Comparison of ENCODE assay signal across 7 mouse cellular contexts in genomic region chr8:105855248-105856167, GRCm38 (mm10). TPM values are rescaled to one million over a fixed set of nuclear protein-coding genes. Genes with fewer than 3 reads are reported as not detected.
A peak's percentile ranks its signal among the peaks of the same experiment; 100 is the strongest.
DNase-seq lines count a peak whose midpoint lies in the region; ATAC-seq and TF ChIP-seq lines count a peak whose summit lies in the region.

No protein-coding gene starts in this region.

- peak; percentile 21 for ATAC-seq in Patski
- no peak; the same call in 1 of the 2 replicates for ATAC-seq in forebrain, embryonic 15.5 days (replicated peaks)
- peak; percentile 16 for ATAC-seq in hindbrain, embryonic 15.5 days (ENCODE audit: low FRiP score, low read depth)
- ATAC-seq in midbrain, embryonic 12.5 days (ENCODE audit: low FRiP score, low read depth) = peak; percentile 20
- peak; percentile 0; the same call in 1 of the 2 replicates for ATAC-seq in stomach, embryonic 15.5 days (ENCODE audit: insufficient read depth, low FRiP score, low read depth)

- under 1% methylated on average over 71 of the region's 71 CpGs for WGBS in forebrain, embryonic 15.5 days
- under 1% methylated on average over 71 of the region's 71 CpGs for WGBS in hindbrain, embryonic 15.5 days
- under 1% methylated on average over 71 of the region's 71 CpGs for WGBS in midbrain, embryonic 12.5 days
- WGBS in stomach, embryonic 15.5 days = under 1% methylated on average over 71 of the region's 71 CpGs

- DNase-seq in Patski (ENCODE audit: low read depth, low spot score) = no peak
- DNase-seq in left cerebral cortex, postnatal 4 days = peak; percentile 39

- H3K4me2 ChIP-seq in forebrain, embryonic 15.5 days (replicated peaks) = peak overlapping the region; percentile 99
- peak overlapping the region; percentile 98 for H3K4me2 ChIP-seq in hindbrain, embryonic 15.5 days
- peak overlapping the region; percentile 97 for H3K4me2 ChIP-seq in midbrain, embryonic 12.5 days (replicated peaks)
- H3K4me2 ChIP-seq in stomach, embryonic 15.5 days = peak overlapping the region; percentile 77

- intact Hi-C loops in left cerebral cortex, postnatal 4 days (cut with DNase I) = no loop called here

- peak overlapping the region; percentile 53 for H3K27ac ChIP-seq in brown adipose tissue, adult 24 weeks (replicated peaks; ENCODE audit: low read depth, low read length)
- peak overlapping the region; percentile 81 for H3K27ac ChIP-seq in forebrain, embryonic 15.5 days (replicated peaks)
- H3K27ac ChIP-seq in hindbrain, embryonic 15.5 days (replicated peaks) = peak overlapping the region; percentile 89
- H3K27ac ChIP-seq in midbrain, embryonic 12.5 days (replicated peaks) = peak overlapping the region; percentile 83
- peak overlapping the region; percentile 87 for H3K27ac ChIP-seq in stomach, embryonic 15.5 days

- TF ChIP-seq CTCF in Patski (IDR thresholded peaks at IDR 0.05) = no peak

- no peaks in the 10 kb centered on the region for H3K9me3 ChIP-seq in forebrain, embryonic 15.5 days
- H3K9me3 ChIP-seq in hindbrain, embryonic 15.5 days = no peaks in the 10 kb centered on the region
- no peaks in the 10 kb centered on the region for H3K9me3 ChIP-seq in midbrain, embryonic 12.5 days
- no peaks in the 10 kb centered on the region for H3K9me3 ChIP-seq in stomach, embryonic 15.5 days

- H3K4me1 ChIP-seq in brown adipose tissue, adult 24 weeks (ENCODE audit: control insufficient read depth, insufficient read depth, insufficient read length, low read length) = peaks cover 8% of the 10 kb centered on the region
- H3K4me1 ChIP-seq in forebrain, embryonic 15.5 days = peaks cover 52% of the 10 kb centered on the region
- H3K4me1 ChIP-seq in hindbrain, embryonic 15.5 days (replicated peaks) = peaks cover 60% of the 10 kb centered on the region
- H3K4me1 ChIP-seq in midbrain, embryonic 12.5 days = peaks cover 50% of the 10 kb centered on the region
- H3K4me1 ChIP-seq in stomach, embryonic 15.5 days = peaks cover 34% of the 10 kb centered on the region

- peak overlapping the region; percentile 86 for H3K4me3 ChIP-seq in brown adipose tissue, adult 24 weeks (ENCODE audit: insufficient read depth, low read depth, low read length)
- H3K4me3 ChIP-seq in forebrain, embryonic 15.5 days = peak overlapping the region; percentile 92
- H3K4me3 ChIP-seq in hindbrain, embryonic 15.5 days = peak overlapping the region; percentile 57
- H3K4me3 ChIP-seq in midbrain, embryonic 12.5 days = peak overlapping the region; percentile 79
- H3K4me3 ChIP-seq in stomach, embryonic 15.5 days (replicated peaks) = peak overlapping the region; percentile 87

- POLR2A ChIA-PET in Patski (lab: Charles Lee) = interaction anchor here (0.7 to 2.0 kb wide), 3 partner anchors 18 to 43 kb away, joined by 3 to 5 read pairs (median 4); no protein-coding TSS in a partner anchor

- in situ Hi-C loops in Patski (cut with MboI; ENCODE audit: low pct_unique_long_range_greater_than_20kb) = no loop called here

- no peaks in the 10 kb centered on the region for H3K27me3 ChIP-seq in Patski
- H3K27me3 ChIP-seq in forebrain, embryonic 15.5 days = no peaks in the 10 kb centered on the region
- H3K27me3 ChIP-seq in hindbrain, embryonic 15.5 days = no peaks in the 10 kb centered on the region
- no peaks in the 10 kb centered on the region for H3K27me3 ChIP-seq in midbrain, embryonic 12.5 days
- H3K27me3 ChIP-seq in stomach, embryonic 15.5 days (replicated peaks) = no peaks in the 10 kb centered on the region

- H3K36me3 ChIP-seq in forebrain, embryonic 15.5 days = no peaks in the 10 kb centered on the region
- H3K36me3 ChIP-seq in hindbrain, embryonic 15.5 days = no peaks in the 10 kb centered on the region
- H3K36me3 ChIP-seq in midbrain, embryonic 12.5 days = peaks cover 13% of the 10 kb centered on the region; the same call in 1 of the 2 replicates
- H3K36me3 ChIP-seq in stomach, embryonic 15.5 days = peaks cover 5% of the 10 kb centered on the region; the same call in 1 of the 2 replicates

- CTCF ChIA-PET in Patski (lab: Charles Lee) = interaction anchor here (0.9 to 2.1 kb wide), 15 partner anchors 9 to 141 kb away, joined by 3 to 12 read pairs (median 4); partner anchors contain the start of genes Pskh1, Ranbp10 and Tsnaxip1

- peak overlapping the region; percentile 85 for H3K9ac ChIP-seq in forebrain, embryonic 15.5 days (replicated peaks)
- H3K9ac ChIP-seq in hindbrain, embryonic 15.5 days = peak overlapping the region; percentile 68
- peak overlapping the region; percentile 86 for H3K9ac ChIP-seq in midbrain, embryonic 12.5 days (replicated peaks)
- peak overlapping the region; percentile 77 for H3K9ac ChIP-seq in stomach, embryonic 15.5 days

RNA-seq across cellular contexts. Expression of gene Thap11, which starts 0.6 kb away (rescaled TPM):
- 49.7 TPM for polyA plus RNA-seq in Patski (2021)
- polyA plus RNA-seq in brown adipose tissue, adult 24 weeks (2012; ENCODE audit: insufficient read depth, insufficient read length, missing spikeins) = 9.3 and 15.4 TPM in 2 replicates
- polyA plus RNA-seq in forebrain, embryonic 15.5 days (2015; fragmentation: Nextera tagmentation; extraction: Ambion mirVana) = 70.5 and 73.6 TPM in 2 replicates
- polyA plus RNA-seq in hindbrain, embryonic 15.5 days (2015; fragmentation: Nextera tagmentation; extraction: Ambion mirVana) = 54.9 and 56.3 TPM in 2 replicates
- 10 to 100 TPM; 32.7 to 35.3 TPM for total RNA-seq in left cerebral cortex, postnatal 4 days (2021)
- 76.7 and 78.6 TPM in 2 replicates for polyA plus RNA-seq in midbrain, embryonic 12.5 days (2016; fragmentation: Nextera tagmentation; extraction: Ambion mirVana)
- polyA plus RNA-seq in stomach, embryonic 15.5 days (2015; fragmentation: Nextera tagmentation; extraction: Ambion mirVana) = 61.6 and 63.3 TPM in 2 replicates

RNA-seq across cellular contexts. Expression of gene Cenpt, which starts 2.4 kb away (rescaled TPM):
- 38.4 TPM for polyA plus RNA-seq in Patski (2021)
- polyA plus RNA-seq in brown adipose tissue, adult 24 weeks (2012; ENCODE audit: insufficient read depth, insufficient read length, missing spikeins) = 1.4 and 3.5 TPM in 2 replicates
- polyA plus RNA-seq in forebrain, embryonic 15.5 days (2015; fragmentation: Nextera tagmentation; extraction: Ambion mirVana) = 65.0 and 66.4 TPM in 2 replicates
- 52.2 and 56.9 TPM in 2 replicates for polyA plus RNA-seq in hindbrain, embryonic 15.5 days (2015; fragmentation: Nextera tagmentation; extraction: Ambion mirVana)
- 10 to 100 TPM; 37.9 to 39.7 TPM for total RNA-seq in left cerebral cortex, postnatal 4 days (2021)
- 66.3 and 67.0 TPM in 2 replicates for polyA plus RNA-seq in midbrain, embryonic 12.5 days (2016; fragmentation: Nextera tagmentation; extraction: Ambion mirVana)
- 38.0 and 41.2 TPM in 2 replicates for polyA plus RNA-seq in stomach, embryonic 15.5 days (2015; fragmentation: Nextera tagmentation; extraction: Ambion mirVana)

RNA-seq across cellular contexts. Expression of gene Nutf2, which starts 4.9 kb away (rescaled TPM):
- 19.1 TPM for polyA plus RNA-seq in Patski (2021)
- polyA plus RNA-seq in brown adipose tissue, adult 24 weeks (2012; ENCODE audit: insufficient read depth, insufficient read length, missing spikeins) = 5.0 TPM in 1 of 2 replicates, not detected in the other
- 189 and 218 TPM in 2 replicates for polyA plus RNA-seq in forebrain, embryonic 15.5 days (2015; fragmentation: Nextera tagmentation; extraction: Ambion mirVana)
- 150 and 157 TPM in 2 replicates for polyA plus RNA-seq in hindbrain, embryonic 15.5 days (2015; fragmentation: Nextera tagmentation; extraction: Ambion mirVana)
- total RNA-seq in left cerebral cortex, postnatal 4 days (2021) = 10 to 100 TPM; 35.2 to 48.7 TPM
- polyA plus RNA-seq in midbrain, embryonic 12.5 days (2016; fragmentation: Nextera tagmentation; extraction: Ambion mirVana) = 280 and 286 TPM in 2 replicates
- polyA plus RNA-seq in stomach, embryonic 15.5 days (2015; fragmentation: Nextera tagmentation; extraction: Ambion mirVana) = 151 and 214 TPM in 2 replicates

RNA-seq across cellular contexts. Expression of gene Edc4, which starts 25.2 kb away (rescaled TPM):
- polyA plus RNA-seq in Patski (2021) = 50.9 TPM
- polyA plus RNA-seq in brown adipose tissue, adult 24 weeks (2012; ENCODE audit: insufficient read depth, insufficient read length, missing spikeins) = 6.2 and 8.6 TPM in 2 replicates
- polyA plus RNA-seq in forebrain, embryonic 15.5 days (2015; fragmentation: Nextera tagmentation; extraction: Ambion mirVana) = 55.6 and 59.1 TPM in 2 replicates
- 50.1 and 52.2 TPM in 2 replicates for polyA plus RNA-seq in hindbrain, embryonic 15.5 days (2015; fragmentation: Nextera tagmentation; extraction: Ambion mirVana)
- total RNA-seq in left cerebral cortex, postnatal 4 days (2021) = 10 to 100 TPM; 64.5 to 74.1 TPM
- polyA plus RNA-seq in midbrain, embryonic 12.5 days (2016; fragmentation: Nextera tagmentation; extraction: Ambion mirVana) = 73.3 and 75.9 TPM in 2 replicates
- polyA plus RNA-seq in stomach, embryonic 15.5 days (2015; fragmentation: Nextera tagmentation; extraction: Ambion mirVana) = 35.7 and 41.9 TPM in 2 replicates

RNA-seq across cellular contexts. Expression of gene Tsnaxip1, which starts 28.0 kb away (rescaled TPM):
- polyA plus RNA-seq in Patski (2021) = 0.24 TPM
- polyA plus RNA-seq in brown adipose tissue, adult 24 weeks (2012; ENCODE audit: insufficient read depth, insufficient read length, missing spikeins) = not detected in 2 replicates
- polyA plus RNA-seq in forebrain, embryonic 15.5 days (2015; fragmentation: Nextera tagmentation; extraction: Ambion mirVana) = 0.61 and 0.84 TPM in 2 replicates
- 0.62 and 1.1 TPM in 2 replicates for polyA plus RNA-seq in hindbrain, embryonic 15.5 days (2015; fragmentation: Nextera tagmentation; extraction: Ambion mirVana)
- under 1 TPM; 0.26 to 0.50 TPM for total RNA-seq in left cerebral cortex, postnatal 4 days (2021)
- 0.22 and 0.63 TPM in 2 replicates for polyA plus RNA-seq in midbrain, embryonic 12.5 days (2016; fragmentation: Nextera tagmentation; extraction: Ambion mirVana)
- polyA plus RNA-seq in stomach, embryonic 15.5 days (2015; fragmentation: Nextera tagmentation; extraction: Ambion mirVana) = not detected in 2 replicates
